ENCODE assay signal across 15 mouse cellular contexts in the genomic region with DNA sequence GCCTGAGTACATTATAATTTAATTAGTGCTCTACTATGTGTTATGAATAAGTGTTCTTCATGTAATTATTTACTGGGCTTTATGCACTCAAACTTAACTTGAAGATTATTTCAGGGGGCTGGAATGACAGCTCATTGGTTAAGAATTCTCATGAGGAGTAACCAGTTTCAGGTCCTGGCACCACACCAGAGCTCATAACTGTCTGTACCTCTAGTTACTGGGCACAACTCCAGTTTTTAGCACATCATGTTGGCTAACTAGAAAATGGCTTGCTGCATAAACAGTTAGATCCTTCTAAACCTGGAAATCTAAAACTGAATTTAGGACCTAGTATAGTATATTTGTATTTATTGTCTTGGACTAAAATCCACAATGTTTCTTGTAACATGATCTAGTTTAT.
"Had no signal": no experiment of that assay in that cellular context is flagged by ENCODE, and none has a peak within 500 bp of the region (broad histone marks: within the 10 kb centered on the region; RNA-seq: fewer than 3 reads in every experiment).

No protein-coding gene starts in this region.

- H3K4me1 ChIP-seq: kidney, embryonic 15.5 days; limb, embryonic 12.5 days; liver, embryonic 12.5 days; neural tube, embryonic 15.5 days had no signal

- H3K9ac ChIP-seq: kidney, embryonic 15.5 days; limb, embryonic 12.5 days; liver, embryonic 12.5 days; lung, embryonic 14.5 days; neural tube, embryonic 15.5 days had no signal

- H3K4me2 ChIP-seq: kidney, embryonic 15.5 days; limb, embryonic 12.5 days; liver, embryonic 12.5 days; lung, embryonic 14.5 days; midbrain, embryonic 11.5 days; neural tube, embryonic 15.5 days had no signal

- H3K27ac ChIP-seq: kidney, embryonic 15.5 days; left cerebral cortex, adult 2 months; limb, embryonic 12.5 days; liver, embryonic 12.5 days; neural tube, embryonic 15.5 days had no signal

- H3K4me3 ChIP-seq: kidney, embryonic 15.5 days; left cerebral cortex, adult 2 months; limb, embryonic 12.5 days; liver, embryonic 12.5 days; neural tube, embryonic 15.5 days had no signal

- H3K27me3 ChIP-seq: kidney, embryonic 15.5 days; limb, embryonic 12.5 days; liver, embryonic 12.5 days; neural tube, embryonic 15.5 days had no signal

- H3K36me3 ChIP-seq: kidney, embryonic 15.5 days; limb, embryonic 12.5 days; liver, embryonic 12.5 days; neural tube, embryonic 15.5 days had no signal

- ATAC-seq: liver, embryonic 12.5 days; midbrain, embryonic 16.5 days had no signal

- H3K9me3 ChIP-seq: kidney, embryonic 15.5 days; limb, embryonic 12.5 days; liver, embryonic 12.5 days; neural tube, embryonic 15.5 days had no signal

- DNase-seq: kidney, adult 18-20 months; kidney, postnatal 14 days; lung, embryonic 14.5 days; lung, postnatal 10 days; lung, postnatal 4 days; right cerebral cortex, adult 18-20 months; right cerebral cortex, postnatal 25 days; thymus, postnatal 4 days had no signal
